Comparison of ENCODE assay signal across 10 mouse cellular contexts in genomic region chr5:24053245-24054190, GRCm38 (mm10). TPM values are rescaled to one million over a fixed set of nuclear protein-coding genes. Genes with fewer than 3 reads are reported as not detected.
A peak's percentile ranks its signal among the peaks of the same experiment; 100 is the strongest.
DNase-seq lines count a peak whose midpoint lies in the region; ATAC-seq and TF ChIP-seq lines count a peak whose summit lies in the region.
"Had no signal": no experiment of that assay in that cellular context is flagged by ENCODE, and none has a peak within 500 bp of the region (broad histone marks: within the 10 kb centered on the region; RNA-seq: fewer than 3 reads in every experiment).

No protein-coding gene starts in this region.

- H3K9ac ChIP-seq in MEL (ENCODE audit: control insufficient read depth, low read depth, low read length, poor library complexity, severe bottlenecking): peak overlapping the region; percentile 24
- no peak overlapping the region for H3K9ac ChIP-seq in heart, adult 2 months (ENCODE audit: low read depth, low read length)
- H3K9ac ChIP-seq in limb, embryonic 14.5 days (ENCODE audit: low read depth, low read length, severe bottlenecking): no peak overlapping the region
- H3K9ac ChIP-seq: liver, embryonic 14.5 days had no signal

- peaks cover 1% of the 10 kb centered on the region; the same call in 1 of the 2 replicates for H3K79me2 ChIP-seq in MEL (ENCODE audit: control insufficient read depth, insufficient read depth, low read length, poor library complexity)
- H3K79me2 ChIP-seq in heart, adult 2 months (replicated peaks; ENCODE audit: control insufficient read depth, insufficient read depth, low read length): no peaks in the 10 kb centered on the region

- no peak for ATAC-seq in limb, embryonic 14.5 days (ENCODE audit: low FRiP score, low read depth)

- TF ChIP-seq EP300 in MEL (IDR thresholded peaks at IDR 0.05; ENCODE audit: low read depth in 1 of 2, low read length in 2 of 2): peak; percentile 56 to 73
- 0 out of 2 replicates have a peak, but pooled peaks have one; percentile 47 for TF ChIP-seq EP300 in heart, adult 2 months (IDR thresholded peaks at IDR 0.05; ENCODE audit: insufficient read depth, low read depth, low read length)

- H3K27ac ChIP-seq in MEL (ENCODE audit: control insufficient read depth, low read depth, low read length): peak overlapping the region; percentile 71
- peak overlapping the region; percentile 76 for H3K27ac ChIP-seq in heart, adult 2 months
- H3K27ac ChIP-seq in limb, embryonic 14.5 days (replicated peaks; ENCODE audit: low read depth, low read length): no peak overlapping the region
- H3K27ac ChIP-seq in thymus, adult 2 months (ENCODE audit: control insufficient read depth, insufficient read depth, low read length): no peak overlapping the region
- H3K27ac ChIP-seq: liver, embryonic 14.5 days had no signal

- no peak overlapping the region for H3K4me2 ChIP-seq in limb, embryonic 14.5 days (replicated peaks; ENCODE audit: low read depth, low read length, severe bottlenecking)

- WGBS in heart, adult 2 months: 8% methylated on average over 9 of the region's 9 CpGs
- WGBS in limb, embryonic 14.5 days: 51% methylated on average over 9 of the region's 9 CpGs
- 62% methylated on average over 9 of the region's 9 CpGs for WGBS in thymus, adult 2 months

- intact Hi-C loops in heart, postnatal 25 days (cut with DNase I): no loop called here
- intact Hi-C loops in heart, adult 2 months (cut with DNase I): loop anchor here (2.0 kb wide), 2 partner anchors 23 to 163 kb away; partner anchors contain the start of gene Fam126a

- peaks cover 4 to 6% of the 10 kb centered on the region in 2 experiments; a peak in 3 of 4 replicates for H3K4me1 ChIP-seq in MEL (ENCODE audit: control insufficient read depth in 1 of 2, insufficient read depth in 2 of 2, low read length in 2 of 2)
- peaks cover 4% of the 10 kb centered on the region for H3K4me1 ChIP-seq in heart, adult 2 months (ENCODE audit: control insufficient read depth, insufficient read depth, low read length)
- peaks cover 4% of the 10 kb centered on the region for H3K4me1 ChIP-seq in limb, embryonic 14.5 days (ENCODE audit: control insufficient read depth, insufficient read depth, low read length)
- H3K4me1 ChIP-seq in thymus, adult 2 months (replicated peaks; ENCODE audit: control insufficient read depth, insufficient read depth, low read length): no peaks in the 10 kb centered on the region

- H3K27me3 ChIP-seq in MEL (ENCODE audit: control insufficient read depth in 1 of 2, insufficient read depth in 2 of 2, low read length in 2 of 2): no peaks in the 10 kb centered on the region; a peak in 1 of 4 replicates
- H3K27me3 ChIP-seq in heart, adult 2 months (ENCODE audit: control insufficient read depth, insufficient read depth, low read length): no peaks in the 10 kb centered on the region
- no peaks in the 10 kb centered on the region for H3K27me3 ChIP-seq in limb, embryonic 14.5 days (ENCODE audit: control insufficient read depth, insufficient read depth, low read length)
- H3K27me3 ChIP-seq in thymus, adult 2 months (ENCODE audit: control insufficient read depth, insufficient read depth, low read length): no peaks in the 10 kb centered on the region

- peaks cover 0 to 12% of the 10 kb centered on the region in 2 experiments; a peak in 2 of 4 replicates for H3K36me3 ChIP-seq in MEL (ENCODE audit: control insufficient read depth in 1 of 2, insufficient read depth in 2 of 2, low read length in 2 of 2)
- peaks cover 6% of the 10 kb centered on the region; the same call in 1 of the 2 replicates for H3K36me3 ChIP-seq in heart, adult 2 months (ENCODE audit: control insufficient read depth, insufficient read depth, low read length)
- H3K36me3 ChIP-seq in limb, embryonic 14.5 days (ENCODE audit: control insufficient read depth, insufficient read depth, low read length): no peaks in the 10 kb centered on the region
- H3K36me3 ChIP-seq in thymus, adult 2 months (ENCODE audit: control insufficient read depth, insufficient read depth, low read length): no peaks in the 10 kb centered on the region

- TF ChIP-seq POLR2A in MEL (IDR thresholded peaks at IDR 0.05; ENCODE audit: control insufficient read depth in 1 of 2, insufficient read depth in 1 of 2, low read depth in 1 of 2, low read length in 2 of 2, poor library complexity in 1 of 2): peak in 1 of 2 experiments; percentile 65; a peak in 2 of 4 replicates
- no peak for TF ChIP-seq POLR2A in heart, adult 2 months (IDR thresholded peaks at IDR 0.05; ENCODE audit: insufficient read depth, low read depth, low read length)
- no peak for TF ChIP-seq POLR2A in limb, embryonic 14.5 days (IDR thresholded peaks at IDR 0.05; ENCODE audit: borderline replicate concordance, extremely low read depth, insufficient read depth, insufficient read length)
- no peak for TF ChIP-seq POLR2A in thymus, adult 2 months (IDR thresholded peaks at IDR 0.05; ENCODE audit: control insufficient read depth, extremely low read depth, insufficient read depth, low read length, poor library complexity)

- peak overlapping the region; percentile 6 to 68; a peak in 2 of 4 replicates for H3K4me3 ChIP-seq in MEL (ENCODE audit: control insufficient read depth in 1 of 2, insufficient read depth in 1 of 2, low read depth in 2 of 2, low read length in 2 of 2)
- no peak overlapping the region for H3K4me3 ChIP-seq in heart, adult 2 months
- no peak overlapping the region for H3K4me3 ChIP-seq in limb, embryonic 14.5 days (replicated peaks; ENCODE audit: low read length)
- no peak overlapping the region for H3K4me3 ChIP-seq in thymus, adult 2 months (ENCODE audit: control insufficient read depth, insufficient read depth, low read length)

- TF ChIP-seq RAD21 in MEL (IDR thresholded peaks at IDR 0.05; ENCODE audit: low read depth, low read length): no peak

- no peaks in the 10 kb centered on the region for H3K9me3 ChIP-seq in MEL (replicated peaks; ENCODE audit: insufficient read depth, low read length)
- no peaks in the 10 kb centered on the region for H3K9me3 ChIP-seq in limb, embryonic 14.5 days (ENCODE audit: control insufficient read depth, low read length)

- no peak for TF ChIP-seq CTCF in MEL (IDR thresholded peaks at IDR 0.05 in 2 of 3, conservative IDR thresholded peaks at IDR 0.05 in 1 of 3; ENCODE audit: control insufficient read depth in 1 of 3, insufficient read depth in 1 of 3, low read depth in 2 of 3, low read length in 3 of 3, poor library complexity in 1 of 3, severe bottlenecking in 1 of 3)
- no peak for TF ChIP-seq CTCF in heart, adult 2 months (IDR thresholded peaks at IDR 0.05)
- no peak for TF ChIP-seq CTCF in thymus, adult 2 months (IDR thresholded peaks at IDR 0.05; ENCODE audit: borderline replicate concordance, control insufficient read depth, extremely low read depth, insufficient read depth, low read length, poor library complexity)

- peak; percentile 96 for DNase-seq in heart, adult 11 months
- no peak for DNase-seq in heart, postnatal 25 days (ENCODE audit: low spot score)
- DNase-seq in MEL (ENCODE audit: low read depth, low spot score): peak; percentile 91
- peak; percentile 41 to 52 for DNase-seq in heart, adult 2 months
- peak; percentile 50 for DNase-seq in limb, embryonic 14.5 days (ENCODE audit: low spot score)
- DNase-seq in thymus, adult 2 months: no peak
- no peak for DNase-seq in gastrocnemius, postnatal 4 days (ENCODE audit: low spot score in 2 of 2)
- no peak for DNase-seq in spleen, postnatal 36 days (ENCODE audit: low spot score in 2 of 2)
- DNase-seq: right cerebral cortex, postnatal 14 days had no signal

TF ChIP-seq in MEL, 35 proteins besides CTCF, POLR2A, EP300 and RAD21 (continues in another document):
- no peak for TF ChIP-seq ELF1 (IDR thresholded peaks at IDR 0.05; ENCODE audit: low read depth, low read length)
- peak; percentile 75 for TF ChIP-seq RCOR1 (IDR thresholded peaks at IDR 0.05; ENCODE audit: low read depth, low read length)
- peak; percentile 99 for TF ChIP-seq MEF2A (IDR thresholded peaks at IDR 0.05; ENCODE audit: extremely low read depth, insufficient replicate concordance, low read depth, low read length, poor library complexity, severe bottlenecking)
- TF ChIP-seq SIN3A (IDR thresholded peaks at IDR 0.05; ENCODE audit: low read length): peak; percentile 68
- no peak for TF ChIP-seq MAX (IDR thresholded peaks at IDR 0.05; ENCODE audit: low read length)
- peak; percentile 83 for TF ChIP-seq POLR2AphosphoS2 (IDR thresholded peaks at IDR 0.05; ENCODE audit: low read length)
- no peak for TF ChIP-seq GABPA (IDR thresholded peaks at IDR 0.05; ENCODE audit: low read depth, low read length)
- no peak for TF ChIP-seq E2F4 (IDR thresholded peaks at IDR 0.05; ENCODE audit: borderline replicate concordance, low read depth, low read length)
- TF ChIP-seq NRF1 (IDR thresholded peaks at IDR 0.05; ENCODE audit: insufficient read depth, low read depth, low read length, poor library complexity, severe bottlenecking): no peak
- 0 out of 2 replicates have a peak, but pooled peaks have one; percentile 50 for TF ChIP-seq CHD1 (IDR thresholded peaks at IDR 0.05; ENCODE audit: low read depth, low read length)
- peak; percentile 12; the same call in 1 of the 2 replicates for TF ChIP-seq TCF12 (IDR thresholded peaks at IDR 0.05; ENCODE audit: low read depth, low read length)
- TF ChIP-seq MAZ (IDR thresholded peaks at IDR 0.05; ENCODE audit: low read depth, low read length): no peak
- peak; percentile 99 for TF ChIP-seq TBP (IDR thresholded peaks at IDR 0.05; ENCODE audit: low read depth, low read length)

RNA-seq across cellular contexts. Expression of gene Fam126a, which starts 23.0 kb away (rescaled TPM):
- 10 to 100 TPM; 35.8 to 42.9 TPM for total RNA-seq in heart, postnatal 25 days (2021)
- 30.0 and 30.4 TPM in 2 replicates for total RNA-seq in MEL (2012; rRNA removed)
- 10 to 100 TPM; 34.7 to 51.1 TPM for polyA plus RNA-seq in MEL (2012; ENCODE audit: insufficient read depth in 1 of 2, insufficient read length in 2 of 2, low read depth in 1 of 2, low replicate concordance in 2 of 2, missing spikeins in 1 of 2)
- 10 to 100 TPM; 41.3 to 44.1 TPM for total RNA-seq in heart, adult 2 months (2021)
- 9.2 and 18.1 TPM in 2 replicates for polyA plus RNA-seq in heart, adult 2 months (2012; rRNA removed)
- 22.4 and 23.4 TPM in 2 replicates for polyA plus RNA-seq in limb, embryonic 14.5 days (2012; rRNA removed)
- 38.5 and 49.1 TPM in 2 replicates for polyA plus RNA-seq in limb, embryonic 14.5 days (2014; fragmentation: Nextera tagmentation; extraction: Ambion mirVana)
- 4.8 and 5.3 TPM in 2 replicates for polyA plus RNA-seq in thymus, adult 2 months (2012; rRNA removed)
- total RNA-seq in gastrocnemius, postnatal 4 days (2021): 10 to 100 TPM; 32.6 to 32.7 TPM

RNA-seq across cellular contexts. Expression of gene Klhl7, which starts 46.9 kb away (rescaled TPM):
- total RNA-seq in heart, postnatal 25 days (2021): 10 to 100 TPM; 48.1 to 55.1 TPM
- total RNA-seq in MEL (2012; rRNA removed): 19.3 and 19.7 TPM in 2 replicates
- polyA plus RNA-seq in MEL (2012; ENCODE audit: insufficient read depth in 1 of 2, insufficient read length in 2 of 2, low read depth in 1 of 2, low replicate concordance in 2 of 2, missing spikeins in 1 of 2): 10 to 100 TPM in 1 of 2 experiments, not detected in 1; 13.5 TPM
- 10 to 100 TPM; 47.7 to 48.9 TPM for total RNA-seq in heart, adult 2 months (2021)
- polyA plus RNA-seq in heart, adult 2 months (2012; rRNA removed): 7.4 and 25.6 TPM in 2 replicates
- 28.6 and 33.7 TPM in 2 replicates for polyA plus RNA-seq in limb, embryonic 14.5 days (2012; rRNA removed)
- 51.7 and 54.0 TPM in 2 replicates for polyA plus RNA-seq in limb, embryonic 14.5 days (2014; fragmentation: Nextera tagmentation; extraction: Ambion mirVana)
- 2.0 and 2.7 TPM in 2 replicates for polyA plus RNA-seq in thymus, adult 2 months (2012; rRNA removed)
- total RNA-seq in gastrocnemius, postnatal 4 days (2021): 10 to 100 TPM; 50.4 to 59.1 TPM

Comparison
In these comparisons a context has a peak if more than half of its experiments do, and no peak if none do; other contexts are left out.
1. DNase-seq: peak in heart, adult 11 months (single experiment), MEL (single experiment), heart, adult 2 months (2 of 2) and limb, embryonic 14.5 days (single experiment); none in heart, postnatal 25 days (single experiment), thymus, adult 2 months (single experiment), gastrocnemius, postnatal 4 days (0 of 2) and spleen, postnatal 36 days (0 of 2).
2. H3K27ac ChIP-seq: peak in MEL (single experiment) and heart, adult 2 months (single experiment); none in limb, embryonic 14.5 days (single experiment) and thymus, adult 2 months (single experiment).
3. H3K4me3 ChIP-seq: peak in MEL (2 of 2); none in heart, adult 2 months (single experiment), limb, embryonic 14.5 days (single experiment) and thymus, adult 2 months (single experiment).